Mouse (Mus musculus) layer of hippocampus, adult 11-12 months (tissue): ENCODE data around the gene Slfn14.
"Not testable (repeated sequence)": the region's sequence is repeated elsewhere in the genome, so short reads cannot be mapped to it uniquely, and the experiment has no call there.

ENCODE experiments used
- DNase-seq: peaks from one replicate; pipeline ENCODE4 v3.0.0; 2022; ENCODE audit warnings: low spot score

The Slfn14 gene

DNA sequence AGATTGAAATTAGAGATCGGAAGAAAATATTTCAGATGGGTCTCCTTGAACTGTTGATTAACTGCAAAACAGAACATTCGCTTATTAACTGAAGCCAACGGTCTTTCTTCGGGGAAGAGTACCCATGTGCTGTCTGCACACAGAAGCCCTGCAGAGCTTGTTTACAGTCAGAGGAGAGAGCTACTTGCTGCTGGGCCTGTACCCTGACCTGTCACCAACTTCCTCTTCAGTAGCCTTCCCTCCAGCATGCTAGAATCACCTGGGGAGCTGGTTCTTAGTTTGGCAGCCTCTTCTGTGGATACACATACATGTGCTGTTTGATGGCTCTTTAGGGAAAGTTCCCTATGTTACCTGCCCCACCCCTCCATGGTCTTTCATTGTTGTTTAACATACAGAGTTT is 899 bp downstream of the Slfn14 start:
- no peak for DNase-seq

DNA sequence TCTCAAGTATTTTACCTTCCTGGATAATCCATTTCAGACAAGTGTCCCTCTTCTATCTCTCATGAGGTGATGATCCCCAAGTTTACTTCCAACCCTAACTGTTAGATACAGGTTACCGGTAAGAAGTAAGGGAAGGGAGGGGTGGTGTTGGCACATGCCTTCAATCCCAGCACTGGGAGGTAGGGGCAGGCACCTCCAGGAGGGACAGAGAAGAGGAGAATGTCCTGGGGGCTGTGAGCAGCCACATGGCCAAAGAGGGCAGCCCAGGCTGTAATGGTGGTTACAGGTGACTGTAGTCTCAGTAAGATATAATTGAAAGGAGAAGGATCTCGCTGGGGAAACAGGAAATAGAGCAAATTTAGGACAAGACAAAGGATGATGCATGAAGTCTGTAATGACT is 4.4 kb downstream of the Slfn14 start:
- no peak for DNase-seq

DNA sequence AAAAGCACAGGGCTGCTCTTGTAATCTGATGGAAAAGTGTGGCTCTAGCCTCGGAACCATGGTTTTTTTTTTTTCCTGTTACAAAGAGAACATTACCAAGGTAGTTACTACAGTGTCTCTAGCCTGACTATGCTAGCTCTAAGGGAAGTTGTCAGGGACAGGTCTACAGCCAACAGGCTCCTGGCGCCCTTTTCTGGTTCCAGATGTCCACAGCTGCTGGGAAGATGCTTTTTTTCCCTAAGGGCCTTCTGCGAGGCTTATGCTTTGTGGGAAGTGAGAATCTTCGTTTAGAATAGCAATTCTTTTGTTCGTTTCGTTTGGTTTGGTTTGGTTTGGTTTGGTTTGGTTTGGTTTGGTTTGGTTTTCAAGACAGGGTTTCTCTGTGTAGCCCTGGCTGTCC is 6.8 kb downstream of the Slfn14 start:
- no peak for DNase-seq

DNA sequence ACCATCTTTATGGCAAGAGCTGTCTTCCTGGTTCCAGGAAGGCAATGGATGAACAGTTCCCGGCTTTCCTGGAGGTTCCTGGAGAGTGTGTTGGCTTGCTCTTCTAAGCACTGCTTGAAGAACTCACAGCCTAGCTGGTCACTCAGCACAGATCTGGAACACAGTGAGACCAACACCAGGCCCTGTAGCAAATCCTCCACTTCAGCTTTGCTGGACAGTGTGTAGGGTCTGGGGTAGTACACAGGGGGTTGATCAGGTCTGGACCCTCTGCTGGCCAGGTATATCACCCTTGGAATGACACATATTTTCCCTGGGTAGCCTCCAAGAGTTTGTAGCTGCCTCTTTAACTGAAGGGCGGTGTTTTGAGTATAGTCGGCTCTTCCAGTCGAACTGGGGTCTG is 7.5 kb downstream of the Slfn14 start:
- no peak for DNase-seq

DNA sequence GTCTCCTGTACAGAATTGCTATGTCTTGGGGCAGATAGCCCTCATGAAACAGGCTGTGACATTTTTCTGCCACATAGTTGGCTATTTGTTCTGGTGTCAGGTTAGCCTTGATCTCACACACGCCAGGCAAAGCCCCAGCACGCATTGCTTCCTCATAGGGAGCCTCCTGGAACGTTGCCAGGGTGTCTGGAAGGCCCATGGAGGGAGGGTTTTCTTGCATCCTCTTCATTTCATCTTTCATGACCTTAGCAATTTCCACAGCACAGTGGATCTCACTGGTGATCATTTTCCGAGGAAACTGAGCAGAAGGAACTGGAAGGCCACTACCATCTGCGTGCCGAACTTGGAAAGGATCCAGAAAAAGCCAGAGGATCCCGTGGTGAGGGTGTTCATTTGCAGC is 10.3 kb downstream of the Slfn14 start:
- DNase-seq: no peak

DNA sequence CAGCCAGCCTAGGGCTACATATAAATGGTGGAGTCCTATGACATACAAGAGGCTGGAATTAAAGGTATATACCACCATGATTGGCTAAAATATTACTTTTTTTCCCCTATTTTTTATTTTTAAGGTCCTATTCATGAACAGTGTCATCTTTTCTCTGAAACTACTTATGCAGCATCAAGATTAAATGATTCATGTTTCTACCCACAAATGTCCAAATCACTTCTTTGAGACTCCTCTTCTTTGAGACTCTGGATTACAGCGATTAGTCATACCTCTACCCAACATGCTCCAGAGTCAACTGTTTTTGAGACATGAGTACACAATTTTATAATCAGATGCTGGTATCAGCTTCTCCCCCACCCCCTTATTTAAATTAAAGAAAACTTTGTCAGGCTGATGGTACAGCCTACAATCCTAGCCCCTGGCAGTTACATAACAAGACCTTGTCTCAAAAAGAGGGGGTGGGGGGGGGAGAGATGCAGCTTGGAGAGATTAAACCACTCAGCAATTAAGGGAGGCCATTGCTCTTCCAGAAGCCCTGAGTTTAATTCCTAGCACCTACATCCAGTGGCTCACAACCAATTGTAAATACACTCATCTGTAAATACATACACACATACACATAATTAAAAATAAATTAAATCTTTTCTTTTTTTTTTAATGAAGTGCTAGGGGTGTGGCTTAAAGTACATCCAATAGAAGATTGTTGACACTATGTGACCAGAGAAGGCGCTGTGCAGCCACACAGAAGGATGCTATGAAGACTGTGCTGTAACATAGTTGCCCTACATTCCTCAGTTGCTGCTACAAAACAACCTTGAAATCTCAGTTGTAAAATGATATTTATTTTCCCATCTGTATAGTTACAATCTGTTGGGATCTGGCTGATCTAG is 14.3 kb downstream of the Slfn14 start:
- DNase-seq: no peak

DNA sequence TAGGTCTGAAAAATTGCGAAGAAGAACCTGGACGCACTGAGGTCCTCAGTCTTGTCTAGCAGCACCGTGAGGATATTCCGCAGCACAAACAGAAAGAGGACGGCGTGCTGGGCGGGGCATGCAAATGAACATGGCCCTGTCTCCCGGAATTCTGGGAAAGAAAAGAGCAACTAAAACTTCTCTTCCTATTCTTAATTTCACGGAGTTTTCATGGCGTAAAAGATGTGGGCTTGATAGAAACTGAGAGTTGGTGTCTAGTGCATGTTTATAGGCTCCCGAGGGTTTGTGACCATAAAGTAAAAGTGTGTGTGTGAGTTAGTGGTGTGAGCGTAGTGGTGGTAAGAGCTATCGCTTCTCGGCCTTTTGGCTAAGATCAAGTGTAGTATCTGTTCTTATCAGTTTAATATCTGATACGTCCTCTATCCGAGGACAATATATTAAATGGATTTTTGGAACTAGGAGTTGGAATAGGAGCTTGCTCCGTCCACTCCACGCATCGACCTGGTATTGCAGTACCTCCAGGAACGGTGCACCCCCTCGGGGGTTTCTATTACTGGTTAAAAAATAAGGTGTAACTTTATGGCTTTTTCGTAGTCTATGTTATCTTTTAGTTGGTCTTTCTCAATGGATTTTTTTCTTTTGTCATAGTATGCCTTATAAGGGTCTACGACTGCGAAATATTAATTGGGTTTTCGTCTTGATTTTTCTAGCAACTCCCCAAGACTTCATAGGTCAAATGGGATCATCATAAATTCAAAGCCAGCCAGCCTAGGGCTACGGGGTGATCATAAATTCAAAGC is 15.2 kb downstream of the Slfn14 start:
- peak; percentile 85 for DNase-seq

DNA sequence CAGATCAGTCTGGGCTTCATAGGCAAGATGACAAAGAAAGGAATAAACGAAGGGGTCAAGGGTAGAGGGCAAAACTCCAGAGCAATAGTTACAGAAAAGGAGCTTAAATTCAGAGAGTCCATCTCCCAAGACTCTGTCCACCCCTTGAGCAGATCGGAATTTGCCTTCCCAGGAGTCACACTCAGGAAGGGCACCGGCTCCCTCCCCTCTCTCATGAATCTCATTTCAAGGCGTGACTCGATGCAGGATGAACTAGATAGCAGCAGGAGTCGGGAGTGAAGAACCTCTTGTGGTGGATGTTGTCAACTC is 15.7 kb downstream of the Slfn14 start:
- DNase-seq: no peak

DNA sequence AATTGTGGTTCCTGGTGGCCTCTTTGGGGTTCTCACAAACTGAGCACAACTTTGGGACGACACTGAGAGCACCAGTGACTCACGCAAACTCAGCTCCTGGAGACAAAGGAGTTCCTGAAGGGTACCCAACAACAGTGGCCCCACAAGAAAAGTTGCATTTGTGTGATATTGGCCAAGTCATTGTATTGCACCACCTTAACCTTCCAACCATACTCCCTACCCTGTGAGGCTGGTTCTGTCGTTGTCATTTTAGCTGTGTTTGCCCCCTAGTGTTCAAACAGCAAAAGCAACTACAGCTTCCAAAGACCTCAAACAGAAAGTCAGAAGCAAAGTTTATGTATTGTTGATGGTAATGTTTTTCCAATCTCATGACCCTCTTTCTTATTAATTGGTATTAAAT is 23.4 kb downstream of the Slfn14 start:
- DNase-seq: no peak

DNA sequence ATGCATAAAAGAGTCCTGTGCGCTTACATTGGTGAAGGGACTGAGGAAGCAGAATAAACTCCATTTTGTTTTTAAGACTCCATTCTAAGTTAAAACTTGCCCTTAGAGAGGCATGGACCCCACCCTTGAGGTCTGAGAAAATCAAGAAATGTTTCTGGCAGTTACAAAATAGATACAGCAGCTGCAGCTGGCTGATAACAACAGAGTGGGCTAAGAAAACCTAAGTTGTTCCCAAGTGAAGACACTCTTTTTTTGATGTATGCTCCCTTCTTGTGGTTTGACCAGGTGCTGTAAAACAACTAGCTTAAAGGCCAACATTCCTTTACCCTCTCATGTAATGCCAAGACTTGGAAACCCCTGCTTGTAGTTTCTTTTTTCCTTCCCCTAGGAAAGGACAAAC is 23.9 kb downstream of the Slfn14 start:
- no peak for DNase-seq

DNA sequence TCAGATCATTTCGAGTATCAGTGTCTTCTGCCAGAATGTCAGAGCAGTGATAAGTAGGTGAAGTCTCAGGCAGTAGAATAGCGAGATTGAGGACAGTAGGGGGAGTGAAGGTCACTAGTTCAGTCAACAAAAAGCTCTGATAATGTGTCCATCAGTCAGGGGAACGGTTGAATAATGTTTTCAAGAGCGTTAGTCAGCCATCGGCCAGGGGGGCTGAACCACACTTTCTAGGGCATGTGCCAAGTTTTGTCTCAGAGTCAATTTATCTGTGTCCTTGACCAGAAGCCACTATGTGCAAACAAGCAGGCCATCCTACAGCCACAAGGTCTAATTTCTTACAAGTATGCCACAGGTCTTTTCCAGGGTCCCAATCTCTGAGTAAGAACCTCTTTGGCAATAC is 29.3 kb downstream of the Slfn14 start:
- DNase-seq: not testable (repeated sequence)

DNA sequence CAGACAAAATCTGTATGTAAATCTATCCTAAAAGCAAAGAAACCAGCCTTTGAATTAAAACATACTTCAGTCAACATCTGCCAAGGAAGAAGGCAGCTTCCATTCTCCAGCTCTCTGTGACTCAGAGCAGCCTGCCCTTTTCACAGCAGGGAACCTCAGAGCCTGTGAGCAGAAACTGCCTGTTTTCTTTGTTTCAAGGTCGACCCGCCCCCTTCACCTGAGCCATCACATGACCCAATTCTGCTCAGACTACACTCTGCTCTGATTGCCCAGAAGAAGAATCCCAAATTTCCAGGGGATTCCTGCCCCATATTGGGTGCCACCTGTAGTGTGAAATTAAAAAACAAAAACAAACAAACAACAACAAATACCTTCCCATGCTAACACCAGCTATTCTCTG is 46.7 kb downstream of the Slfn14 start:
- no peak for DNase-seq

DNA sequence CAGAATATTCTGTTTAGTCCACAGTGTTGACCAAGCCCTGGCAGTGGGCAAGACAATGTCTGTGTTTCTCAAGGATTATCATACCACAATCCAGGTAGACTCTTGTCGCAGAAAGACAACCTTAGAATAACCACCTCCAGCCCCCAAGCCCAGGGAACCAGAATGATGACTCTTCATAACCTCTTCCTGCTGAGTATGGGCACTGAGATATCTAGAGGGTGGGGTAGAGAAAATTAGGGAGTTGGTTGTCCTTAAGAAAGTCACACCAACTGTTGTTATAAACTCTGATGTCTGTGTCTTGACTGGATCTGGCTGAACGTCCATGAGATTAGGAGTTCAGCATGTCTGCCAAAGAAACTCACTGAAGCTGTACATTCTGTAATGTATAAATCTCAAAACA is 48.1 kb downstream of the Slfn14 start:
- DNase-seq: no peak

DNA sequence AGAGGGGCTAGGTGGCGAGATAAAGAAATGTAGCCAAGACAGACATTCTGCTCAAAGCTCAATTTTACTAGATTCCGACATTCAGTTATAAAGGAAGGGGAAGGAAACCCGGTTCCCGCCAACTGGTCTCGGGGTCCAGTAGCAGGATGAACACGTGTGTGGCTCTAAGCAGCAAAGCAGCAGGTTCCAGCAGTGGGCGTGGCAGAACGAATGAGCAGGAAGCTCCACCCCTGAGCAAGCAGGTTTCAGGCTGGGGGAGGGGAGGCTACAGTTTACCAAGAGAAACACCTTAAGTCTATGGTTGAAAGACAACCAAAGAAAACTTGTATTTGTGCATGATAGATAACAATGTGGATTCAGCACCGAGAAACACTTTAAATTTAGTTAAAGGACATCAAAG is 49.1 kb downstream of the Slfn14 start:
- DNase-seq: not testable (repeated sequence)

DNA sequence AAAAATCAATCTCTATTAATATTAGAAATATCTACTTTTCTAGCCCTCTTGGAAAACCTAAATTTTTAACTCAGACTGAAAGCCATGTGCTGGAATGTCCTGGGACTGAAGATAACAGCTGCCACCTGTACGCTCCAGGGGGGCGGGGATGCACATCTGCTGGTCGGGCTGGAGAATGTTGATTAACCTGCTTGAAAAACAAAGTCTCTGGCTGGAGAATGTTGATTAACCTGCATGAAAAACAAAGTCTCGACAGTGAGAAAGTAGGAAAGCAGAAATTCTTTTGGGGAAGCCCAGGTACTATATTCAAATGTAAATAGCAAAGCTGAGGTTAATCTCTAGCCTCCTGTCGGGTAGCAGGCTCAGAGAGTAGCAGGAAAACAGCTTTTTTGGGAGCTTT is 52.9 kb downstream of the Slfn14 start:
- not testable (repeated sequence) for DNase-seq

DNA sequence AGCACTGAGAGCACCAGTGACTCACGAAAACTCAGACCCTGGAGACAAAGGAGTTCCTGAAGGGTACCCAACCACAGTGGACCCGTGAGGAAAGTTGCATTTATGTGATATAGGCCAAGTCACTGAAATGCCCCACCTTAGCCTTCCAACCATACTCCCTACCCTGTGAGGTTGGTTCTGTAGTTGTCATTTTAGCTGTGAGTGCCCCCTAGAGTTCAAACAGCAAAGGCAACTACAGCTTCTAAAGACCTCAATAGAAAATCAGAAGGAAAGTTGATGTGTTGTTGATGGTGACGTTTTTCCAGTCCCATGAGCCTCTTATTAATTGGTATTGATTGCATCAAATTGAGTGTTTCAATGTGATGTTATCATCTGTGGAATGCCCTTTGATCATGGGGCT is 55.6 kb downstream of the Slfn14 start:
- DNase-seq: no peak

DNA sequence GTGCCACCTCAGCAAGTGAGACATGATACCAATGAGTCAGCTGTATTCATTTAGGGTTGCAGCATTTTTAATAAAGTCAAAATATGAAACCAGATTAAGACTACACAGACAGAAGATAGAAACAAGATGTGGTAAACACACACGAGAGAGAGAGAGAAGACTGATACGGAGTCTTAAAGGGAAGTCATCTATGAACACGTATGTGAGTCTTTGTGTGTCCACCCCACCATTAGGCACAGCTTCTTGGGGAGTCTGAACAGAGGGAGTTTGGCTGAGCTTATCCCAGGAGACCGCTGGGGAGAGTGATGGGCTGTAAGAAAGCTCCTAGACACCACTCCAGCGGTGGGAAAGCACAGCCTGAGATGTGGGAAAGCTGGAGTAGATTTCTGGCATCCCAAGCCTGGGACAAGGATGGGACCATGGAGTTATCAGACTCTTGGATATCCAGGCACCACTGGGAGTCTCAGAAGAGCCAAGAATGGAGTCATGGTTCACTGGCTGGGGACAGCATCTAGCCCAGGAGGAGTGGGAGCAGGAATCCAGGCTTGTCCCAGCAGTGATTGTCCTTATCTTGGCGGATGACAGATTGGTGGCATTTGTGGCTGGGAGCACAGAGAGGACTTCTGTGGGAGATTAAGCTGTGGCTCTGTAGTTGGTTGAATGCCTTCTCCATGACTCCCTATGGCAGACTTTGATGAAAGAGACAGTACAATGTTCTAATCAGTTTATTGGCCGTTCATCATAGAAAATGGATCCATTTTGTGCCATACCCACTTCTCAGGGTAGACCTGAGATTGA is 58.4 kb downstream of the Slfn14 start:
- DNase-seq: no peak

DNA sequence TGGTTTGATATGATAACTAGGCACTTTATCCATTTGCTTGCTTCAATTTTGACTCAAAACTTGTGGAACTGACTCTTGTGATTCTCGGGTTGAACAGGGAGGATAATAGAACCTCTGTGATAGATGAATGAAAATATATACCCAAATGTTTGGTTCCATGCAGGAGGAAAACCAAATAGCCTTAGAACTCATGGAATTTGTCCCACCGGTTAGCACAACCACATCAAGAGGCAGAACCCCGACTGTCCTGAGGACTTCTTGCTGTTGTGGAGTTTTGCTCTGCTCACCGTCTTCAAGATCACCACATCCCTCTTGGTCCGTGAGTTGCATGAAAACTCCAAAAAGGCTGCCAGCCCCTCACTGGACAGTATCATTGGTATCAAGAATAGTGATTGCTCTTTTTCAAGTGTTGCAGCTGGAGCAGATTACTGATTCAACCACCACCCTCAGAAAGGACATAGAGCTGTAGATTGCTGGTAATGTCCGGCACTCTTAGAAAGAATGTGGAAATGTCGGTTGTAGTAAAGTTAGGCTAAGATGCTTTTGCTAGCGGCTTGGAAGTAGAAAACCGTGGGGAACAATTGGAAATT is 61.1 kb downstream of the Slfn14 start:
- no peak for DNase-seq
